Mouse (Mus musculus) cortical plate, adult 2 months (tissue): ENCODE measurements at regions not wholly inside any gene's neighbourhood (a gene's known extent, or its start where the extent isn't known, plus 50 kb on each side); places are given as distances from the start of the nearest gene placed in this dataset.

Source experiments
- CTCF ChIP-seq: fragments of 200-500 bp; IDR thresholded peaks from 2 replicates; pipeline ENCODE4 v1.5.1; 2011; ENCODE audit warnings: mild to moderate bottlenecking, control low read depth, low read length; ENCODE audit not compliant: insufficient read depth; ENCODE audit errors: extremely low read depth
- POLR2A ChIP-seq: fragments of 200-500 bp; IDR thresholded peaks from 2 replicates; pipeline ENCODE4 v1.6.1; 2011; ENCODE audit warnings: mild to moderate bottlenecking, low read length, control low read depth; ENCODE audit not compliant: insufficient read depth; ENCODE audit errors: extremely low read depth

DNA sequence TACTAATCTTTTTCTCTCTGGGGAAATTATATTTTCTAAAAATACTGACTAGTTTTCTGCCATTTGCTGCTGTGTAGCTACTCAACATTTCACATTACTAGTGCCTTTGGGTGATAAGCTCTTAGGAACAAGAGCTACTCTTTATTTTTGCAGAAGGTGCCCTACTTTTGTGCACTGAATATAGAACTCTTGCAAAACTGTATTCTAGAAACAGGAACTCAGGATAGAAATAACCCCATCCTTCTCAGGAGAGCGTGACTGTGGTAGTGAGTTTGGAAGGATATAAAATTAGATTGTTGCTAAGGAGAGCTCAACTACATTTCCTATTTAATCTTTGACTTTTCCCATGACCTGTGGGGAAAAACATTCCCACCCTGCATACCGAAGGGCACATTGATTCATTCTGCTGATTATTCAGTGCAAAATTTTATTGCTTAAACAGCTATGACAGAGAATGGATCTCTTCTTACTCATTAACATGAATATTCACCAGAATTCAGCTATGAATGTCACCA is 408.0 kb upstream of the Nrsn1 start:
- TF ChIP-seq POLR2A (no peak), CTCF (no peak)
